Mouse (Mus musculus) CH12.LX (cell line): Measurements from ENCODE around the gene Mkrn1. TPM values are rescaled to one million over a fixed set of nuclear protein-coding genes. Genes with fewer than 3 reads are reported as not detected.

Source experiments
- DNase-seq: peaks from one replicate; pipeline ENCODE4 v3.0.0-alpha.2; 2013; ENCODE audit errors: extremely low read depth
- H3K27ac ChIP-seq: 2 replicates; pipeline ENCODE4 v1.5.1; 2012; ENCODE audit warnings: low read depth, mild to moderate bottlenecking, control low read depth, moderate library complexity; ENCODE audit not compliant: insufficient read depth
- H3K27me3 ChIP-seq: replicated peaks from 2 replicates; pipeline ENCODE3; 2012; ENCODE audit warnings: inconsistent platforms
- H3K36me3 ChIP-seq, 2 experiments: replicated peaks in 1 of 2; 2 replicates each; pipeline versions ENCODE3 to v1.6.1; 2012; ENCODE audit warnings: inconsistent platforms in 1 of 2, low read length in 1 of 2, mild to moderate bottlenecking in 1 of 2, mixed read lengths in 1 of 2, moderate library complexity in 1 of 2; ENCODE audit not compliant: control insufficient read depth in 1 of 2, insufficient read depth in 1 of 2
- H3K4me1 ChIP-seq, 2 experiments: 2 replicates each; pipeline ENCODE4 v1.6.1; 2012; ENCODE audit warnings: inconsistent platforms in 1 of 2, moderate library complexity in 1 of 2; ENCODE audit not compliant: insufficient read depth in 2 of 2, control insufficient read depth in 1 of 2
- H3K4me2 ChIP-seq: 2 replicates; pipeline ENCODE4 v1.6.1; 2012; ENCODE audit warnings: low read depth, mild to moderate bottlenecking, control low read depth; ENCODE audit not compliant: poor library complexity, insufficient read depth, severe bottlenecking
- H3K4me3 ChIP-seq, 3 experiments: fragments of 150-350 bp in 1 of 3; sonication (generic) in 1 of 3; replicated peaks in 1 of 3; 2 replicates each; pipeline versions ENCODE3 to v1.5.1; 2011 to 2012; ENCODE audit warnings: low read depth in 2 of 3, low read length in 2 of 3, mild to moderate bottlenecking in 2 of 3, moderate library complexity in 2 of 3, control low read depth in 1 of 3, improper control_type of control experiment in 1 of 3, inconsistent platforms in 1 of 3, mixed read lengths in 1 of 3; ENCODE audit not compliant: poor library complexity in 1 of 3
- H3K79me2 ChIP-seq: replicated peaks from 2 replicates; pipeline ENCODE4 v1.6.1; 2012; ENCODE audit warnings: mild to moderate bottlenecking, moderate library complexity; ENCODE audit not compliant: control insufficient read depth, poor library complexity, insufficient read depth, severe bottlenecking; ENCODE audit errors: extremely low read depth
- H3K9ac ChIP-seq: 2 replicates; pipeline ENCODE4 v1.6.1; 2012; ENCODE audit warnings: low read depth, mild to moderate bottlenecking, control low read depth, moderate library complexity; ENCODE audit not compliant: insufficient read depth
- H3K9me3 ChIP-seq: replicated peaks from 2 replicates; pipeline ENCODE3; 2012; ENCODE audit warnings: low read length, inconsistent platforms, mixed read lengths
- BHLHE40 ChIP-seq: IDR thresholded peaks from 2 replicates; pipeline ENCODE4 v1.6.1; 2011; ENCODE audit warnings: mild to moderate bottlenecking, low read depth, low read length, improper control_type of control experiment
- EP300 ChIP-seq: IDR thresholded peaks from 2 replicates; pipeline ENCODE4 v1.6.1; 2011; ENCODE audit warnings: low read length, improper control_type of control experiment
- IRF4 ChIP-seq: IDR thresholded peaks from 2 replicates; pipeline ENCODE4 v1.6.1; 2014; ENCODE audit warnings: low read depth, mild to moderate bottlenecking, inconsistent platforms, low read length, improper control_type of control experiment
- JUN ChIP-seq: IDR thresholded peaks from 2 replicates; pipeline ENCODE4 v1.6.1; 2011; ENCODE audit warnings: low read depth, mild to moderate bottlenecking, low read length, improper control_type of control experiment, moderate library complexity; ENCODE audit not compliant: insufficient read depth
- JUND ChIP-seq: conservative IDR thresholded peaks from 2 replicates; pipeline ENCODE4 v1.6.1; 2011; ENCODE audit warnings: low read depth, low read length, improper control_type of control experiment
- MAFK ChIP-seq: IDR thresholded peaks from 2 replicates; pipeline ENCODE4 v1.6.1; 2011; ENCODE audit warnings: low read length, improper control_type of control experiment; ENCODE audit not compliant: insufficient replicate concordance
- MEF2A ChIP-seq: IDR thresholded peaks from 2 replicates; pipeline ENCODE4 v1.6.1; 2014; ENCODE audit warnings: low read depth, mild to moderate bottlenecking, inconsistent platforms, low read length, improper control_type of control experiment, borderline replicate concordance
- MYC ChIP-seq: IDR thresholded peaks from 2 replicates; pipeline ENCODE4 v1.6.1; 2011; ENCODE audit warnings: low read depth, mild to moderate bottlenecking, improper control_type of control experiment, low read length
- NELFE ChIP-seq: IDR thresholded peaks from 2 replicates; pipeline ENCODE4 v1.6.1; 2011; ENCODE audit warnings: low read depth, low read length, improper control_type of control experiment
- NRF1 ChIP-seq: IDR thresholded peaks from 2 replicates; pipeline ENCODE4 v1.6.1; 2014; ENCODE audit warnings: low read depth, mild to moderate bottlenecking, inconsistent platforms, low read length, improper control_type of control experiment, moderate library complexity
- PAX5 ChIP-seq: IDR thresholded peaks from 2 replicates; pipeline ENCODE4 v1.6.1; 2012; ENCODE audit warnings: low read length, inconsistent platforms, mixed read lengths
- POLR2AphosphoS2 ChIP-seq: IDR thresholded peaks from 2 replicates; pipeline ENCODE4 v1.6.1; 2011; ENCODE audit warnings: low read depth, low read length, improper control_type of control experiment
- SIN3A ChIP-seq: IDR thresholded peaks from 2 replicates; pipeline ENCODE4 v1.6.1; 2012; ENCODE audit warnings: low read length, improper control_type of control experiment, inconsistent platforms
- SMC3 ChIP-seq: IDR thresholded peaks from 2 replicates; pipeline ENCODE4 v1.6.1; 2011; ENCODE audit warnings: low read depth, low read length, improper control_type of control experiment
- TBP ChIP-seq: conservative IDR thresholded peaks from 2 replicates; pipeline ENCODE4 v1.6.1; 2011; ENCODE audit warnings: low read depth, low read length, improper control_type of control experiment
- TCF12 ChIP-seq: IDR thresholded peaks from 2 replicates; pipeline ENCODE4 v1.6.1; 2014; ENCODE audit warnings: low read depth, mild to moderate bottlenecking, inconsistent platforms, low read length, improper control_type of control experiment
- USF1 ChIP-seq: IDR thresholded peaks from 2 replicates; pipeline ENCODE4 v1.6.1; 2014; ENCODE audit warnings: low read depth, mild to moderate bottlenecking, inconsistent platforms, low read length, improper control_type of control experiment
- USF2 ChIP-seq: conservative IDR thresholded peaks from 2 replicates; pipeline ENCODE4 v1.6.1; 2011; ENCODE audit warnings: low read depth, low read length, improper control_type of control experiment
- ZKSCAN1 ChIP-seq: IDR thresholded peaks from 2 replicates; pipeline ENCODE4 v1.6.1; 2012; ENCODE audit warnings: low read depth, inconsistent platforms, low read length, improper control_type of control experiment, borderline replicate concordance
- ZMIZ1 ChIP-seq: IDR thresholded peaks from 2 replicates; pipeline ENCODE4 v1.6.1; 2012; ENCODE audit warnings: low read depth, mild to moderate bottlenecking, inconsistent platforms, low read length, improper control_type of control experiment
- ZNF384 ChIP-seq: IDR thresholded peaks from 2 replicates; pipeline ENCODE4 v1.6.1; 2012; ENCODE audit warnings: low read depth, low read length, improper control_type of control experiment, inconsistent platforms
- dilution Hi-C: fragments of 300-500 bp; cut with MboI; formaldehyde crosslinking; loops from 2 replicates; pipeline ENCODE4 v1.14.3; 2020; ENCODE audit warnings: low sequenced_read_pairs; ENCODE audit not compliant: extremely low pct_unique_long_range_greater_than_20kb, extremely low pct_ligation_motif_present
- in situ Hi-C: fragments of 300-500 bp; cut with MboI; formaldehyde crosslinking; loops from 3 replicates; pipeline ENCODE4 v1.14.3; 2019; ENCODE audit warnings: low sequenced_read_pairs, low pct_ligation_motif_present, low pct_unique_long_range_greater_than_20kb, mixed read lengths
- polyA plus RNA-seq: library from polyadenylated mRNA; unstranded; fragments of >175 nt; gene quantifications from 2 replicates; pipeline ENCODE4 v1.2.1, GENCODE M21; 2012; ENCODE audit warnings: low read depth; ENCODE audit not compliant: insufficient read length
- total RNA-seq, 2 experiments: library from RNA; depleted of rRNA; stranded (reverse); fragments of 300-350 nt in 1 of 2; fragments of >200 nt in 1 of 2; gene quantifications; 2 replicates each; pipeline ENCODE4 v1.2.3; 2012 to 2014

Mkrn1 gene
- total and polyA plus RNA-seq, 3 experiments, result 39.3 to 50.3 (median 43.7) TPM

DNA sequence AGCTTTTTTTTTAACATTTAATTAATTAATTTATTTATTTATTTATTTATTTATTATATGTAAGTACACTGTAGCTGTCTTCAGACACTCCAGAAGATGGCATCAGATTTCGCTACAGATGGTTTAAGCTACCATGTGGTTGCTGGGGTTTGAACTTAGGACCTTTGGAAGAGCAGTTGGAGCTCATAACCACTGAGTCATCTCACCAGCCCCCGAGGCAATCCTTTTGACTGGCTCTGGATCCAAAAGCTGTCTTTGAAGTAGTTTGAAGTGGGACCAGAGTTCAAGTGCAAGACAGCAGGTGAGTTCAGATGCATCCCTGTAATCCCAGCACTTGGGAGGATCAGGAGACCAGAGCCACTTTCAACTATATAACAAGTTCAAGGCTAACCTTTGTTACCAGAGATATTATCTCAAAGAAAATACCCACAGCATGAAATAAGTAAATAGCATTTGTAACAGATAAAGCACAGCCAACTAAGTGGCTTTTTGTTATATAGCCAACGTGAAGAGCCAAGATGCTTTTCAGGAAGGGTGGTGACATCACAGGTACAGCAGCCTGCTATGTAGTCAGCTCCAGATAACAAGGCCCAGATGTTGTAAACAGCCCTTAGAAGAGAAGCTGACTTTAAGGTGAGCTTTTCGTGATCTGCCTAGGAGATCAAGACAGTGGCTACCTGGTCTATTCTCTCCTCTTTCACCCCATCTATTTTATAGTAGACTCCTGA, 7.2 kb upstream of the Mkrn1 start:
- DNase-seq, result no peak
- Histone ChIP-seq H3K79me2 (no peaks in the 10 kb centered on the region), H3K27me3 (peaks cover 2% of the 10 kb centered on the region), H3K9ac (no peak overlapping the region), H3K4me2 (no peak overlapping the region), H3K36me3 (no peaks in the 10 kb centered on the region)
- dilution Hi-C loops, result no loop called here
- no peak for TF ChIP-seq SMC3
- TF ChIP-seq JUN, result no peak
- no peak for TF ChIP-seq ZKSCAN1
- no peak for TF ChIP-seq NELFE
- no peak for TF ChIP-seq IRF4
- TF ChIP-seq BHLHE40, result no peak
- TF ChIP-seq EP300, result no peak
- TF ChIP-seq MAFK, result no peak
- TF ChIP-seq SIN3A, result no peak
- TF ChIP-seq TCF12, result no peak
- no peak for TF ChIP-seq PAX5
- no peak for TF ChIP-seq JUND
- no peak for TF ChIP-seq USF2
- no peak for TF ChIP-seq ZNF384
- no peak for TF ChIP-seq MEF2A
- TF ChIP-seq ZMIZ1, result no peak
- TF ChIP-seq, all 38 proteins: peak for 0
- no peaks in the 10 kb centered on the region for H3K9me3 ChIP-seq
- no peaks in the 10 kb centered on the region for H3K4me1 ChIP-seq
- no peak overlapping the region for H3K27ac ChIP-seq
- no peak overlapping the region for H3K4me3 ChIP-seq
- in situ Hi-C loops, result no loop called here

DNA sequence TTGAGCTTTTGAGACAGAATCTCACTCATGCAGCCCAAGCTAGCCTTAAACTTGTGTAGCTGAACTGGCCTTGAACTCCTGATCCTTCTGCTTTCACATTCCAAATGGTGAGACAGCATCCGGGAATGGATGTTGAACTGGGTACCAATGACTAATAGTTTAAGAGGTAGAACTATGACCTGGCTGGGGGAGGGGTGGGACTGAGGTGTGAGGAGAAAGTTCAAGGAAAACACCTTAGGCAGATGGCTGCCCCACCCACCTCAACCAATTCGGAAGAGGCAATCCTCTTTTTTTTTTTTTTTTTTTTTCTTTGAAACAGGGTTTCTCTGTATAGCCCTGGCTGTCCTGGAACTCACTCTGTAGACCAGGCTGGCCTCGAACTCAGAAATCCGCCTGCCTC, 6.5 kb upstream of the Mkrn1 start:
- Histone ChIP-seq H3K9me3 (no peaks in the 10 kb centered on the region), H3K27ac (no peak overlapping the region), H3K4me2 (no peak overlapping the region), H3K4me1 (no peaks in the 10 kb centered on the region), H3K36me3 (no peaks in the 10 kb centered on the region), H3K79me2 (no peaks in the 10 kb centered on the region), H3K4me3 (no peak overlapping the region), H3K27me3 (peaks cover 4% of the 10 kb centered on the region), H3K9ac (no peak overlapping the region)
- no peak for DNase-seq
- in situ Hi-C loops (no loop called here), dilution Hi-C loops (no loop called here)
- TF ChIP-seq POLR2AphosphoS2 (no peak), SMC3 (no peak), USF1 (no peak), TBP (no peak), ZMIZ1 (no peak), NRF1 (no peak), MYC (no peak)
